Mouse (Mus musculus) layer of hippocampus, adult 2 months (tissue): ENCODE data around the gene Pan2. TPM values are rescaled to one million over a fixed set of nuclear protein-coding genes. Genes with fewer than 3 reads are reported as not detected.
"Not testable (repeated sequence)": the region's sequence is repeated elsewhere in the genome, so short reads cannot be mapped to it uniquely, and the experiment has no call there.

Experiments used
- DNase-seq, 2 experiments: peaks; one replicate each; pipeline ENCODE4 v3.0.0; 2022; ENCODE audit warnings: low spot score in 2 of 2
- H3K27ac ChIP-seq: fragments of 200-600 bp; 2 replicates; pipeline ENCODE4 v1.8.1; 2022
- H3K4me3 ChIP-seq: fragments of 200-600 bp; 2 replicates; pipeline ENCODE4 v1.8.1; 2022; ENCODE audit warnings: mild to moderate bottlenecking
- CTCF ChIP-seq: fragments of 200-600 bp; conservative IDR thresholded peaks from 2 replicates; pipeline ENCODE4 v1.8.1; 2022; ENCODE audit warnings: antibody characterized with exemption, mild to moderate bottlenecking, moderate library complexity
- total RNA-seq, 2 experiments: library from RNA; stranded (reverse); gene quantifications; 2 replicates each; pipeline ENCODE4 v1.2.3; 2021

The Pan2 gene
- total RNA-seq, 2 experiments from 2014 or later = 14.7 to 16.4 TPM

GRCm38 (mm10) chr10:128327610-128328009 is 24.5 kb downstream of the Pan2 start:
- H3K4me3 ChIP-seq = no peak overlapping the region
- TF ChIP-seq CTCF = peak; percentile 47
- no peak for DNase-seq
- no peak overlapping the region for H3K27ac ChIP-seq

- H3K4me3 ChIP-seq, DNase-seq, H3K27ac ChIP-seq: not testable (repeated sequence)
These were observed 29.5 kb downstream of the Pan2 start for GRCm38 (mm10) chr10:128332358-128333249.

- no peak overlapping the region for H3K4me3 ChIP-seq
- H3K27ac ChIP-seq = peak overlapping the region; percentile 53; the same call in 1 of the 2 replicates
- peak in 1 of 2 experiments; percentile 67 for DNase-seq
- peak; percentile 80 for TF ChIP-seq CTCF
These were observed 32.4 kb downstream of the Pan2 start for GRCm38 (mm10) chr10:128335582-128335981.

GRCm38 (mm10) chr10:128336195-128336594 is 33.1 kb downstream of the Pan2 start:
- DNase-seq = no peak
- no peak for TF ChIP-seq CTCF
- H3K4me3 ChIP-seq = no peak overlapping the region

GRCm38 (mm10) chr10:128336597-128336996 is 33.5 kb downstream of the Pan2 start:
- DNase-seq = no peak
- no peak for TF ChIP-seq CTCF
- peak overlapping the region; percentile 89 for H3K4me3 ChIP-seq
- H3K27ac ChIP-seq = peak overlapping the region; percentile 95

More at GRCm38 (mm10) chr10:128336195-128336594, 33.1 kb downstream of the Pan2 start:
- H3K27ac ChIP-seq = peak overlapping the region; percentile 53; the same call in 1 of the 2 replicates

- peak within 1 kb of the TSS; percentile 95 for H3K27ac ChIP-seq
- peak; percentile 96 to 97 for DNase-seq
- H3K4me3 ChIP-seq = peak within 1 kb of the TSS; percentile 89
- no peak for TF ChIP-seq CTCF
These were observed 34.4 kb downstream of the Pan2 start, which contains the start of gene Cs for GRCm38 (mm10) chr10:128337306-128338181. Gene Cs (plus strand): TSS chr10:128337734.

- TF ChIP-seq CTCF = no peak
- peak overlapping the region; percentile 89 for H3K4me3 ChIP-seq
- H3K27ac ChIP-seq = peak overlapping the region; percentile 95
- no peak for DNase-seq
These were observed 35.3 kb downstream of the Pan2 start for GRCm38 (mm10) chr10:128338415-128338814.

GRCm38 (mm10) chr10:128338948-128339347 is 35.8 kb downstream of the Pan2 start:
- Histone ChIP-seq H3K27ac (peak overlapping the region; percentile 95), H3K4me3 (peak overlapping the region; percentile 89)
- no peak for DNase-seq
- no peak for TF ChIP-seq CTCF

GRCm38 (mm10) chr10:128340257-128340656 is 37.1 kb downstream of the Pan2 start:
- TF ChIP-seq CTCF = peak; percentile 50
- H3K27ac ChIP-seq = peak overlapping the region; percentile 95

GRCm38 (mm10) chr10:128343436-128343835 is 40.3 kb downstream of the Pan2 start:
- TF ChIP-seq CTCF = no peak
- no peak overlapping the region for H3K4me3 ChIP-seq
- peak in 1 of 2 experiments; percentile 35 for DNase-seq
- peak overlapping the region; percentile 82 for H3K27ac ChIP-seq

More at GRCm38 (mm10) chr10:128340257-128340656, 37.1 kb downstream of the Pan2 start:
- H3K4me3 ChIP-seq = no peak overlapping the region
- no peak for DNase-seq

- Histone ChIP-seq H3K4me3 (no peak overlapping the region; the same call in 1 of the 2 replicates), H3K27ac (peak overlapping the region; percentile 82)
These were observed 41.6 kb downstream of the Pan2 start for GRCm38 (mm10) chr10:128344568-128345275.

GRCm38 (mm10) chr10:128347541-128347940 is 44.4 kb downstream of the Pan2 start:
- TF ChIP-seq CTCF = no peak
- Histone ChIP-seq H3K27ac (no peak overlapping the region), H3K4me3 (no peak overlapping the region)
- DNase-seq = no peak

More at GRCm38 (mm10) chr10:128344568-128345275, 41.6 kb downstream of the Pan2 start:
- peak; percentile 58 to 86 for DNase-seq
- no peak for TF ChIP-seq CTCF
